Mouse (Mus musculus): Measurements from ENCODE around the gene Nufip1.

GRCm38 (mm10) chr14:76069296-76069695 is 41.4 kb upstream of the Nufip1 start:
- TF ChIP-seq HCFC1 (IDR thresholded peaks at IDR 0.05; ENCODE audit: low read depth, low read length) = no peak
- TF ChIP-seq NELFE (IDR thresholded peaks at IDR 0.05; ENCODE audit: low read depth, low read length) = no peak
- no peak for TF ChIP-seq CTCF (IDR thresholded peaks at IDR 0.05 in 2 of 3, conservative IDR thresholded peaks at IDR 0.05 in 1 of 3; ENCODE audit: control insufficient read depth in 1 of 3, insufficient read depth in 1 of 3, low read depth in 2 of 3, low read length in 3 of 3, poor library complexity in 1 of 3, severe bottlenecking in 1 of 3)
- TF ChIP-seq EP300 (IDR thresholded peaks at IDR 0.05; ENCODE audit: low read depth in 1 of 2, low read length in 2 of 2) = no peak
- TF ChIP-seq ZNF384 (IDR thresholded peaks at IDR 0.05; ENCODE audit: low read depth, low read length) = no peak
- TF ChIP-seq POLR2AphosphoS2 (IDR thresholded peaks at IDR 0.05; ENCODE audit: low read length) = no peak
- no peak for TF ChIP-seq POLR2A (IDR thresholded peaks at IDR 0.05; ENCODE audit: control insufficient read depth in 1 of 2, insufficient read depth in 1 of 2, low read depth in 1 of 2, low read length in 2 of 2, poor library complexity in 1 of 2)

Data from MEL (cell line).